Mouse (Mus musculus): ENCODE measurements around the gene Tmem150a. TPM values are rescaled to one million over a fixed set of nuclear protein-coding genes. Genes with fewer than 3 reads are reported as not detected.

Gene Tmem150a
- polyA plus RNA-seq, 1 experiment from 2014 or later, result 11.1 TPM

DNA sequence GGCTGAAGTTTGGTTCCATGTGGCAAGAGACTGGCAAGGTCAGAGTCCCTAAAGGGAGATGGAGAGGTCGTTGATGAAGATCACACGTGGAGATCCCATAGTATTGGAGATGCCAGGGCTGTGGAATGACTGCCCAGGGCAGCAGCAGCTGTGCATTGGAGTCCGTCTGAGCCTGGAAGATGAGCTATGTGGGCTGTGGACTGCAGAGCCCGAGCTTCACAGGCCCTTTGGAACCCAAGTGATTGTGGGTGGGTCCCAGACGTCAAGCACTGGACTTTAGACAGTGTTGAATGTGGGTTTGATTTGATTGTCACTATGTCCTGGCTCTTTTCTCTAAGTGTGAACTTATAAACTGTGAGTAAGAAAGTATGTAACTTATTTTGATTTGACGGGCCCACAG lies 9.7 kb downstream of the Tmem150a start:
- Histone ChIP-seq H3K4me2 (no peak overlapping the region), H3K36me3 (peaks cover 8% of the 10 kb centered on the region; the same call in 1 of the 2 replicates), H3K9me3 (no peaks in the 10 kb centered on the region), H3K27ac (no peak overlapping the region), H3K4me3 (no peak overlapping the region), H3K27me3 (no peaks in the 10 kb centered on the region), H3K4me1 (peaks cover 18% of the 10 kb centered on the region), H3K9ac (no peak overlapping the region)
- WGBS, result 68% methylated on average over 6 of the region's 6 CpGs
- ATAC-seq (ENCODE audit: insufficient number of reproducible peaks, insufficient read depth, low FRiP score, low TSS enrichment, low read depth), result no peak

DNA sequence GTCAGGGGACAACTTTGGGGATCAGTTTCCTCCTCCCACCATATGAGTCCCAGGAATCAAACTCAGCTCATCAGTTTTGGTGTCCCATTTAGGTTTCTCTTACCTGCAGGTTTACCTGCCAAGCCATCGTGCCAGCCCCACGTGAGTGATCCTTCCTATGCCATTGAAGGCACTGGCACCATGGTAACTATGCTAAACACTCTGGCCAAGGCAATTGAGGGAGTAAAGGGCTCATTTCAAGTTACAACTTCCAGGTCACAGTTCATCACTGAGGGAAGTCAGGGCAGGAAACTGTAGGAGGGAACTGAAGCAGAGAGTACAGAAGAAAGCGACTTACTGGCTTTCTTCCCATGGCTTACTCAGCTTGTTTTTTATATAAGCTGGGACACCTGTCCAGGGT lies 11.1 kb downstream of the Tmem150a start:
- Histone ChIP-seq H3K9me3 (no peaks in the 10 kb centered on the region), H3K27me3 (no peaks in the 10 kb centered on the region), H3K4me2 (no peak overlapping the region), H3K36me3 (no peaks in the 10 kb centered on the region), H3K27ac (no peak overlapping the region), H3K4me3 (no peak overlapping the region), H3K4me1 (peaks cover 14% of the 10 kb centered on the region), H3K9ac (no peak overlapping the region)
- 61% methylated on average over 3 of the region's 3 CpGs for WGBS
- ATAC-seq (ENCODE audit: insufficient number of reproducible peaks, insufficient read depth, low FRiP score, low TSS enrichment, low read depth), result no peak

- H3K4me2 ChIP-seq, result no peak within 1 kb of the TSS
- no peak for ATAC-seq (ENCODE audit: insufficient number of reproducible peaks, insufficient read depth, low FRiP score, low TSS enrichment, low read depth)
- H3K9ac ChIP-seq, result no peak within 1 kb of the TSS
- H3K36me3 ChIP-seq, result no peaks in the 10 kb centered on the region
- no peak within 1 kb of the TSS for H3K27ac ChIP-seq
- H3K9me3 ChIP-seq, result no peaks in the 10 kb centered on the region
- peaks cover 13% of the 10 kb centered on the region for H3K4me1 ChIP-seq
- no peaks in the 10 kb centered on the region for H3K27me3 ChIP-seq
- WGBS, result 71% methylated on average over 4 of the region's 4 CpGs
- H3K4me3 ChIP-seq, result no peak within 1 kb of the TSS
These were observed 11.7 kb downstream of the Tmem150a start, which contains the start of gene Rnf181 for GRCm38 (mm10) chr6:72366844-72367443. Rnf181 (minus strand) TSS chr6:72366956.

- no peaks in the 10 kb centered on the region for H3K9me3 ChIP-seq
- WGBS, result 71% methylated on average over 4 of the region's 4 CpGs
- H3K36me3 ChIP-seq, result no peaks in the 10 kb centered on the region
- H3K27ac ChIP-seq, result no peak overlapping the region
- no peak overlapping the region for H3K4me3 ChIP-seq
- no peak overlapping the region for H3K4me2 ChIP-seq
- H3K4me1 ChIP-seq, result peaks cover 13% of the 10 kb centered on the region
- ATAC-seq (ENCODE audit: insufficient number of reproducible peaks, insufficient read depth, low FRiP score, low TSS enrichment, low read depth), result no peak
- H3K9ac ChIP-seq, result no peak overlapping the region
- no peaks in the 10 kb centered on the region for H3K27me3 ChIP-seq
These were observed 12.3 kb downstream of the Tmem150a start for GRCm38 (mm10) chr6:72367460-72367974.

DNA sequence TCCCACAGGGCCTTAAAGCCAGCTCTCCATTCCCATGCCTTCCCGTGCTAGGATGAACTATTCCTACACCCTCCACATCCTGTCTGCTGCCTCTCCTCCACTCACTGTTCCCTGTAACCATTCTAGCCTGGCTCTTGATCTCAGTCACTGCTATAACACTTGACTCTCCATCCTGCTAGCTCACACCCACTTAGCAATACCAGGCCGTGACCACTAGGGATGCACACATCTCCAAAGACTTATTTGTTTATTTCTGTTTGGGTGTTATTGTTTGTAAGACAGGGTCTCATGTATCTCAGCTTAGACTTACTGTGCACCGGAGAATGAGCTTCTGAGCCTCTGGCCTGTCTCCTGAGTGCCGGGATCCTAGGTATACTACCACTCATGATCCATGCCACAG lies 14.3 kb downstream of the Tmem150a start:
- no peak for ATAC-seq (ENCODE audit: insufficient number of reproducible peaks, insufficient read depth, low FRiP score, low TSS enrichment, low read depth)
- no peaks in the 10 kb centered on the region for H3K9me3 ChIP-seq
- WGBS, result 85% methylated on average over 4 of the region's 4 CpGs
- H3K9ac ChIP-seq, result no peak overlapping the region
- H3K4me2 ChIP-seq, result no peak overlapping the region
- H3K27me3 ChIP-seq, result no peaks in the 10 kb centered on the region
- H3K4me1 ChIP-seq, result peaks cover 9% of the 10 kb centered on the region; the same call in 1 of the 2 replicates
- H3K27ac ChIP-seq, result no peak overlapping the region
- no peak overlapping the region for H3K4me3 ChIP-seq
- H3K36me3 ChIP-seq, result no peaks in the 10 kb centered on the region

GRCm38 (mm10) chr6:72370091-72370490 lies 14.8 kb downstream of the Tmem150a start:
- Histone ChIP-seq H3K9me3 (no peaks in the 10 kb centered on the region), H3K4me1 (peaks cover 9% of the 10 kb centered on the region; the same call in 1 of the 2 replicates), H3K4me3 (no peak overlapping the region), H3K9ac (0 out of 2 replicates have a peak overlapping the region, but pooled peaks have one; percentile 11), H3K36me3 (no peaks in the 10 kb centered on the region), H3K4me2 (no peak overlapping the region), H3K27me3 (no peaks in the 10 kb centered on the region), H3K27ac (no peak overlapping the region)
- ATAC-seq (ENCODE audit: insufficient number of reproducible peaks, insufficient read depth, low FRiP score, low TSS enrichment, low read depth), result no peak
- WGBS, result 87% methylated on average over 12 of the region's 12 CpGs

- Histone ChIP-seq H3K4me2 (no peak overlapping the region), H3K36me3 (no peaks in the 10 kb centered on the region), H3K4me1 (peaks cover 9% of the 10 kb centered on the region; the same call in 1 of the 2 replicates), H3K27ac (peak overlapping the region; percentile 68), H3K9ac (0 out of 2 replicates have a peak overlapping the region, but pooled peaks have one; percentile 27), H3K9me3 (no peaks in the 10 kb centered on the region), H3K4me3 (no peak overlapping the region), H3K27me3 (no peaks in the 10 kb centered on the region)
- 43% methylated on average over 5 of the region's 5 CpGs for WGBS
- ATAC-seq (ENCODE audit: insufficient number of reproducible peaks, insufficient read depth, low FRiP score, low TSS enrichment, low read depth), result peak; percentile 71; the same call in 1 of the 2 replicates
These were observed 15.9 kb downstream of the Tmem150a start for GRCm38 (mm10) chr6:72371147-72371546.

GRCm38 (mm10) chr6:72371571-72371970 lies 16.3 kb downstream of the Tmem150a start:
- Histone ChIP-seq H3K27ac (peak overlapping the region; percentile 68), H3K9ac (0 out of 2 replicates have a peak overlapping the region, but pooled peaks have one; percentile 27), H3K4me3 (no peak overlapping the region), H3K27me3 (no peaks in the 10 kb centered on the region), H3K4me2 (no peak overlapping the region), H3K36me3 (no peaks in the 10 kb centered on the region), H3K4me1 (peaks cover 9% of the 10 kb centered on the region; the same call in 1 of the 2 replicates), H3K9me3 (no peaks in the 10 kb centered on the region)
- ATAC-seq (ENCODE audit: insufficient number of reproducible peaks, insufficient read depth, low FRiP score, low TSS enrichment, low read depth), result no peak
- WGBS, result 4% methylated on average over 1 of the region's 1 CpGs

GRCm38 (mm10) chr6:72373184-72373583 lies 17.9 kb downstream of the Tmem150a start:
- Histone ChIP-seq H3K9ac (no peak overlapping the region), H3K4me2 (no peak overlapping the region), H3K9me3 (no peaks in the 10 kb centered on the region), H3K27me3 (no peaks in the 10 kb centered on the region), H3K36me3 (no peaks in the 10 kb centered on the region), H3K4me1 (peaks cover 9% of the 10 kb centered on the region; the same call in 1 of the 2 replicates), H3K27ac (no peak overlapping the region), H3K4me3 (no peak overlapping the region)
- ATAC-seq (ENCODE audit: insufficient number of reproducible peaks, insufficient read depth, low FRiP score, low TSS enrichment, low read depth), result no peak
- 86% methylated on average over 4 of the region's 4 CpGs for WGBS

GRCm38 (mm10) chr6:72374206-72374605 lies 19.0 kb downstream of the Tmem150a start:
- Histone ChIP-seq H3K36me3 (no peaks in the 10 kb centered on the region), H3K9ac (no peak overlapping the region), H3K9me3 (no peaks in the 10 kb centered on the region), H3K4me2 (no peak overlapping the region), H3K27me3 (peaks cover under 1% of the 10 kb centered on the region), H3K4me3 (no peak overlapping the region), H3K27ac (no peak overlapping the region), H3K4me1 (peaks cover 9% of the 10 kb centered on the region; the same call in 1 of the 2 replicates)
- WGBS, result 55% methylated on average over 7 of the region's 7 CpGs
- no peak for ATAC-seq (ENCODE audit: insufficient number of reproducible peaks, insufficient read depth, low FRiP score, low TSS enrichment, low read depth)

GRCm38 (mm10) chr6:72374820-72375563 lies 19.7 kb downstream of the Tmem150a start:
- WGBS, result 81% methylated on average over 15 of the region's 15 CpGs
- no peaks in the 10 kb centered on the region for H3K9me3 ChIP-seq
- no peak for ATAC-seq (ENCODE audit: insufficient number of reproducible peaks, insufficient read depth, low FRiP score, low TSS enrichment, low read depth)

More at GRCm38 (mm10) chr6:72374820-72375563, 19.7 kb downstream of the Tmem150a start:
- Histone ChIP-seq H3K4me3 (no peak overlapping the region), H3K9ac (no peak overlapping the region), H3K4me1 (peaks cover 16% of the 10 kb centered on the region), H3K36me3 (no peaks in the 10 kb centered on the region), H3K4me2 (no peak overlapping the region), H3K27ac (no peak overlapping the region), H3K27me3 (peaks cover 6% of the 10 kb centered on the region)

Measured in embryonic facial prominence, embryonic 13.5 days (tissue).